Mouse (Mus musculus) NIH3T3 (cell line): Measurements from ENCODE around the gene Lamtor2.
A peak's percentile ranks its signal among the peaks of the same experiment; 100 is the strongest.

Source experiments
- DNase-seq: peaks from one replicate; pipeline ENCODE4 v3.0.0-alpha.2; 2012; ENCODE audit warnings: low read depth

Gene Lamtor2

GRCm38 (mm10) chr3:88541622-88542401, 11.1 kb downstream of the Lamtor2 start:
- DNase-seq, result no peak

GRCm38 (mm10) chr3:88540085-88540484, 12.8 kb downstream of the Lamtor2 start:
- no peak for DNase-seq

- DNase-seq, result no peak
Observed at GRCm38 (mm10) chr3:88539397-88539796, 13.5 kb downstream of the Lamtor2 start.

GRCm38 (mm10) chr3:88538271-88539145, 14.4 kb downstream of the Lamtor2 start:
- DNase-seq, result no peak

- no peak for DNase-seq
Observed at GRCm38 (mm10) chr3:88537146-88537545, 15.7 kb downstream of the Lamtor2 start.

GRCm38 (mm10) chr3:88536103-88536930, 16.6 kb downstream of the Lamtor2 start:
- no peak for DNase-seq

- no peak for DNase-seq
Observed at GRCm38 (mm10) chr3:88535527-88535926, 17.3 kb downstream of the Lamtor2 start.

- no peak for DNase-seq
Observed at GRCm38 (mm10) chr3:88535005-88535404, 17.9 kb downstream of the Lamtor2 start.

GRCm38 (mm10) chr3:88533706-88534105, 19.2 kb downstream of the Lamtor2 start:
- no peak for DNase-seq

GRCm38 (mm10) chr3:88532689-88533511, 20.0 kb downstream of the Lamtor2 start:
- peak; percentile 34 for DNase-seq

GRCm38 (mm10) chr3:88532299-88532674, 20.6 kb downstream of the Lamtor2 start, which contains the start of gene Mex3a:
Gene Mex3a (plus strand): TSS chr3:88532395.
- DNase-seq, result peak; percentile 25

- peak; percentile 89 for DNase-seq
Observed at GRCm38 (mm10) chr3:88531348-88532298, 21.3 kb downstream of the Lamtor2 start.

GRCm38 (mm10) chr3:88530082-88530864, 22.6 kb downstream of the Lamtor2 start:
- DNase-seq, result peak; percentile 31

GRCm38 (mm10) chr3:88529204-88530000, 23.5 kb downstream of the Lamtor2 start:
- no peak for DNase-seq

GRCm38 (mm10) chr3:88528646-88529045, 24.2 kb downstream of the Lamtor2 start:
- no peak for DNase-seq

- DNase-seq, result no peak
Observed at GRCm38 (mm10) chr3:88527565-88527964, 25.3 kb downstream of the Lamtor2 start.

GRCm38 (mm10) chr3:88526157-88527131, 26.4 kb downstream of the Lamtor2 start:
- peak; percentile 96 for DNase-seq
